Mouse (Mus musculus): ENCODE measurements around the gene Unc5cl. TPM values are rescaled to one million over a fixed set of nuclear protein-coding genes. Genes with fewer than 3 reads are reported as not detected.
"Not testable (repeated sequence)": the region's sequence is repeated elsewhere in the genome, so short reads cannot be mapped to it uniquely, and the experiment has no call there.

Unc5cl gene
- polyA plus RNA-seq, 1 experiment from 2014 or later, result not detected

DNA sequence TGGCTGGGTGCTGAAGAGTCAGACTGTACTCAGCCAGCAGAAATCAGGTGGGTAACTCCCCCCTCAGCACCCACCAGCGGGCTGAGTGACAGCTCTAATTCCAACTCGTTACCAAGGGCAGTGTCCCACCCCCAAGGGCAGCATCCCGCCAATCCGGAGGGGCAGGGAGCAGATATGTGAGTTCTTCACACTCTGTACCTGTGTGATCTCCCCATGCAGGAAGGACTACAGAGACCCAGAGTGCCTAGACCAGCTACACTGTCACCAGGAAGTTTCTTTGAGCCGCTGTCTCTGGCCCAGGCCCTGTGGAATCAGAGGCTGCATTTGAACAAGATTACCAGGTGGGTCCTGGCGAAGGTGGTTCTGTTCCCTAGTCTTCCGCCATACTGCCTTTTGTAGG, 511 bp upstream of the Unc5cl start:
- ATAC-seq (ENCODE audit: low FRiP score) (no peak), DNase-seq (ENCODE audit: low spot score, missing footprints) (no peak)
- Histone ChIP-seq H3K4me3 (ENCODE audit: low read depth, low read length) (no peak overlapping the region), H3K36me3 (ENCODE audit: control insufficient read depth, insufficient read depth, low read length) (no peaks in the 10 kb centered on the region), H3K9ac (ENCODE audit: low read length) (no peak overlapping the region), H3K9me3 (ENCODE audit: control insufficient read depth, low read length) (no peaks in the 10 kb centered on the region), H3K4me1 (ENCODE audit: control insufficient read depth, insufficient read depth, low read length) (no peaks in the 10 kb centered on the region), H3K27me3 (ENCODE audit: control insufficient read depth, insufficient read depth, low read length) (no peaks in the 10 kb centered on the region), H3K27ac (ENCODE audit: low read depth, low read length) (no peak overlapping the region), H3K4me2 (no peak overlapping the region)
- 54% methylated on average over 7 of the region's 7 CpGs for WGBS

DNA sequence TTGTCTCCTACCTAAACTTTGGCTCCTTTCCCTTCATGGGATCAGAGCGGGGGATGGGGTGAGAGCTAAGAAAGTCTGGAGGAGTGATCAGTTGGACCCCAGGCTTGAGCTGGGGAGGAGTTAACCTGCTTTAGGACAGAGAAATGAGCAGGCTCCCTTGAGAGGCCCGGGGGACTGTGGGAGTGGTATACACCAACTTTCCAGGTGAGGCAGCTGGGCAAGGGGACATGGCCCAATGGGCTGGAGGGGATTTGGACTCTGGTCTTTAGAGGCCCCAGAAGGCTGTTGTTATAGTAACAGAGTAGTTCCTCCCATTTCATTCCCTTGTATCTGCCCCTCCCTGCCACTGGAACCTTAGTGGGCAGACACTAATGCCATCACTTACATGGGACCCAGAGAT, 1.3 kb downstream of the Unc5cl start:
- no peak overlapping the region for H3K9ac ChIP-seq (ENCODE audit: low read length)
- no peak overlapping the region for H3K4me2 ChIP-seq
- DNase-seq (ENCODE audit: low spot score, missing footprints), result no peak
- no peaks in the 10 kb centered on the region for H3K27me3 ChIP-seq (ENCODE audit: control insufficient read depth, insufficient read depth, low read length)
- H3K9me3 ChIP-seq (ENCODE audit: control insufficient read depth, low read length), result no peaks in the 10 kb centered on the region
- H3K4me1 ChIP-seq (ENCODE audit: control insufficient read depth, insufficient read depth, low read length), result no peaks in the 10 kb centered on the region
- no peak for ATAC-seq (ENCODE audit: low FRiP score)
- 84% methylated on average over 2 of the region's 2 CpGs for WGBS
- no peak overlapping the region for H3K27ac ChIP-seq (ENCODE audit: low read depth, low read length)
- no peak overlapping the region for H3K4me3 ChIP-seq (ENCODE audit: low read depth, low read length)
- no peaks in the 10 kb centered on the region for H3K36me3 ChIP-seq (ENCODE audit: control insufficient read depth, insufficient read depth, low read length)

DNA sequence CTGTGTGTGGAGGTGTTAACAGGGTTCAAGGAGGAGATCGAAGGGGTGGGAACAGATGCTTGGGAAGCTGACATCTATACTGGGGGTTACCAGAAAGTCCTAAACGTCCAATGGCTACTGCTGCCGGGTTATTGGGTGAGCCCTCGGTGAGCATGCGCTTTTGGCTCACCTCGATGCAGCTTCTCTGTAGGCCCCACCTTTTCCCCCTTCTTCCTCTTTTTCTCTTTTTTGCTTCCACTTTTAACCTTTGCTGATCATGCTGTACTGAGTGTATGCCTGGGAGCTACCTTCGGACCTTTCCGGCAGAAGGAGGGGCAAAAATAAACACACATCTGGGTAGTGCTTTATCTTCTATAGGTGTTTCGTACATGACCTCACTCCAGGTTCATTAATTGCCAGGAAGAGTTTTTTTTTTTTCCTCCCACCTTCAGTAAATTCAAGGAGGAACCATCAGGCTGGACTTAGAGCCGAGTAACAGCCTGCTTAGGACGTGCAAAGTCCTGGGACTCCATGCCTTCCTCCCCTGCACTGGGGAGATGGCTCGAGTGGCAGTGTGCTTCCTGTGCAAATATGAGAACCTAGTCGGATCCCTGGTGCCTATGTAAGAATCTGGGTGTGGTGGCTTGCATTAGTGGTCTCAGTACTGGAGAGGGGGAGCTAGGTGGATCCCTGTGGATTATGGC, 3.4 kb downstream of the Unc5cl start:
- H3K27ac ChIP-seq (ENCODE audit: low read depth, low read length), result no peak overlapping the region
- WGBS, result 89% methylated on average over 13 of the region's 13 CpGs
- H3K27me3 ChIP-seq (ENCODE audit: control insufficient read depth, insufficient read depth, low read length), result no peaks in the 10 kb centered on the region
- DNase-seq (ENCODE audit: low spot score, missing footprints) (no peak), ATAC-seq (ENCODE audit: low FRiP score) (no peak)
- H3K36me3 ChIP-seq (ENCODE audit: control insufficient read depth, insufficient read depth, low read length), result no peaks in the 10 kb centered on the region
- no peak overlapping the region for H3K4me2 ChIP-seq
- H3K9ac ChIP-seq (ENCODE audit: low read length), result no peak overlapping the region
- H3K4me1 ChIP-seq (ENCODE audit: control insufficient read depth, insufficient read depth, low read length), result no peaks in the 10 kb centered on the region
- H3K9me3 ChIP-seq (ENCODE audit: control insufficient read depth, low read length), result no peaks in the 10 kb centered on the region
- H3K4me3 ChIP-seq (ENCODE audit: low read depth, low read length), result no peak overlapping the region

DNA sequence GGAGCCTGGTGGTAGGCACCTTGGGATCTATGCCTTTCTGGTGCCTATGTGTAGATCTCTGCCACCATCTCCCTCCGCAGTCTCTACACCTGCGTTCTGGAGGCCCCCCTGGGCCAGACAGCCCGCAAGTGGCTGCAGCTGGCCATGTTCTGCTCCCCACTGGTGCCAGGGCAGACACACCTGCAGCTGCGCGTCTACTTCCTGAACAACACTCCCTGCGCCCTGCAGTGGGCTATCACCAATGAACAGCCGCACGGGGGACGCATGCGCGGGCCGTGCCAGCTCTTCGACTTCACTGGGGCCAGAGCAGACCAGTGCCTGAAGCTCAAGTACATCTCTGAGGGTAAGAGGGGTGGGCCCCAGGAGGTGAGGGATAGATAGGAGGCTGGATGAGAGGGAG, 7.4 kb downstream of the Unc5cl start:
- 94% methylated on average over 13 of the region's 13 CpGs for WGBS
- H3K27ac ChIP-seq (ENCODE audit: low read depth, low read length), result no peak overlapping the region
- H3K4me1 ChIP-seq (ENCODE audit: control insufficient read depth, insufficient read depth, low read length), result no peaks in the 10 kb centered on the region
- no peak overlapping the region for H3K9ac ChIP-seq (ENCODE audit: low read length)
- no peaks in the 10 kb centered on the region; the same call in 1 of the 2 replicates for H3K27me3 ChIP-seq (ENCODE audit: control insufficient read depth, insufficient read depth, low read length)
- H3K9me3 ChIP-seq (ENCODE audit: control insufficient read depth, low read length), result no peaks in the 10 kb centered on the region
- DNase-seq (ENCODE audit: low spot score, missing footprints) (no peak), ATAC-seq (ENCODE audit: low FRiP score) (no peak)
- no peak overlapping the region for H3K4me2 ChIP-seq
- no peak overlapping the region for H3K4me3 ChIP-seq (ENCODE audit: low read depth, low read length)
- H3K36me3 ChIP-seq (ENCODE audit: control insufficient read depth, insufficient read depth, low read length), result no peaks in the 10 kb centered on the region

DNA sequence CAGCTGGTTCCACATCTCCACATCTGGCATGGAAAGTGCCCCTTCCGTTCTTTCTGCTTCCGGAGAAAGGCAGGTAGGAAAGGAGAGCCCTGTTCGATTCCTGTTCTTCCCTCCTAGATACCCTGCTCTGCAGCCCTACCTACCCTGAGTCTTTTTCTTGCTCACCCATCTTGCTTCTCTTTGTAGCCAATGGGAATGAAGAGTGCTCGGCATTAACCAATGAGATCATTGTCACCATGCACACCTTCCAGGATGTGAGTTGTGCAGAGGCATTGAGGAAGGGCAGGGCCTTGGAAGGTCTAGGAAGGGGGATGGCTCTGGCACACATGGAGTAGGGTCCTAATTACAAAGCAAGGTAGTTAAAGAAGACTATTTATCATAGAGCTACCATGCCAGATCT, 8.7 kb downstream of the Unc5cl start:
- Histone ChIP-seq H3K4me3 (ENCODE audit: low read depth, low read length) (no peak overlapping the region), H3K27ac (ENCODE audit: low read depth, low read length) (no peak overlapping the region), H3K4me2 (no peak overlapping the region), H3K9ac (ENCODE audit: low read length) (no peak overlapping the region), H3K36me3 (ENCODE audit: control insufficient read depth, insufficient read depth, low read length) (no peaks in the 10 kb centered on the region), H3K27me3 (ENCODE audit: control insufficient read depth, insufficient read depth, low read length) (no peaks in the 10 kb centered on the region; the same call in 1 of the 2 replicates), H3K9me3 (ENCODE audit: control insufficient read depth, low read length) (no peaks in the 10 kb centered on the region), H3K4me1 (ENCODE audit: control insufficient read depth, insufficient read depth, low read length) (no peaks in the 10 kb centered on the region)
- DNase-seq (ENCODE audit: low spot score, missing footprints), result no peak
- WGBS, result 92% methylated on average over 4 of the region's 4 CpGs
- no peak for ATAC-seq (ENCODE audit: low FRiP score)

DNA sequence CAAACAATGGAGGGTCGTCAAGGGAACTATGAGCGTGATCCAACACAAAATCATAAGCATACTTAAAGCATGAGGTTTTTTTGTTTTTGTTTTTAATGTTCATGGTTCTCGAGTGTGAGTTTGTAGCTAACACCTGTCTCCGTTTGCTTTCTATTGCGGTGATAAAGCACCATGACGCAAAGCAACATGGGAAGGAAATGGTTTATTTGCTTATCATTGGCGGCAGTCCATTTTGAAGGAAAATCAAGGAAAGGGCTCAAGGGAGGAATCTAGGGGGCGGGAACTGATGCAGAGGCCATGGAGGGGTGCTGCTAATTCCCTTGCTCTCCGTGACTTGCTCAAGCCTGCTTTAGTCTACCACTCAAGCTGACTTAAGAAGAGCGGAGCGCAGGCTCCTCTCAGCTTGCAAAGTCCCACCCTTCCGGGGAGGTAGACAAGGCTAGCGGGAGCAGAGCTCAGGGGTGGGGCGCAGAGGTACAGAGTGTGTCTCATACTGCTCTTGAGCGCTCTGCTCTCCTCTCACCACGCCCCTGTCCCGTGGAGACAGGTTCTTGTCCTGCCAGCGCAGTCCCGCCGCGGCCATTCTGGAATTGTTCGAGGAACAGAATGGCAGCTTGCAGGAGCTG, 12.2 kb downstream of the Unc5cl start:
- H3K27me3 ChIP-seq (ENCODE audit: control insufficient read depth, insufficient read depth, low read length), result no peaks in the 10 kb centered on the region; the same call in 1 of the 2 replicates
- no peaks in the 10 kb centered on the region for H3K36me3 ChIP-seq (ENCODE audit: control insufficient read depth, insufficient read depth, low read length)
- H3K9ac ChIP-seq (ENCODE audit: low read length), result no peak overlapping the region
- DNase-seq (ENCODE audit: low spot score, missing footprints) (no peak), ATAC-seq (ENCODE audit: low FRiP score) (0 out of 2 replicates have a peak, but pooled peaks have one; percentile 30)
- no peaks in the 10 kb centered on the region for H3K4me1 ChIP-seq (ENCODE audit: control insufficient read depth, insufficient read depth, low read length)
- H3K4me2 ChIP-seq, result peak overlapping the region; percentile 22
- no peak overlapping the region for H3K27ac ChIP-seq (ENCODE audit: low read depth, low read length)
- WGBS, result 38% methylated on average over 22 of the region's 22 CpGs
- no peaks in the 10 kb centered on the region for H3K9me3 ChIP-seq (ENCODE audit: control insufficient read depth, low read length)
- no peak overlapping the region; the same call in 1 of the 2 replicates for H3K4me3 ChIP-seq (ENCODE audit: low read depth, low read length)

DNA sequence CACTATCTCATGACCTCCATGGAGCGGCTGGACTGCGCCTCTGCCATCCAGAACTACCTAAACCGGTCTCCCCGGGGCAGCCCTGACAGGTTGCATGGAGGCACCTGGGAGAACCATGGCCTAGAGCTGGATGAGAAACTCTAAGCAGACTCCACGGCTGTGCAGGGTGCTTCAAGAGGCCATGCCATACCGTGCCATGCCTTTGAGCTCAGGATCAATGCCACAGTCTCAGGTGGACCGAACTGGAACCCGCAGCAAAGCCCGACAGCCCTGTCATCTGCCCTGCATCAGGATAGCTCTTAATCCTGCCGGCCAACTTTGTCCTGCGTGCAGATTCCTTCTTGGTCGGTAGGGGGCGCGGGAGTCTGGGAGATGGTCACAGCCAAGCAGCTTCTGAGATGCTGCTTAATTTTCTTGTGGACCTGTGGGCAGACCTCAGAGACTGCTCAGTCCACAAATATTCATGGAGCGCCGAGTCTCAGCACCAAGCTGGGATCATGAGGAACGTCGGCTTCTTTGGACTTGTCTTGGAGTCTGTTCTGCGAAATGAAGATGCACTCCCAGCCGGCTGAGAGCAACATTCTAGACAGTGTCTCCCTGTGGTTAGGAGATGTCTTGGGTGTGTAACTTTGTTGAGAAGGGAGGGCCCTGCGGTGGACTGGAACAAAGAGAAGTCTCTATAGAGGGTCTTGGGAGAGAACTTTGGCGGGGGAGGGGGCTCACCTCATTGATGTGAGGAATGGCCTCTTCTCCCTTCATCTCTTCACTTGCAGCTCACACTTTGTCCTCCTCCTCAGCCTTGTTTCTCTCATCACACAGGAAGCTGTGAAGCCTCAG, 12.9 kb downstream of the Unc5cl start:
- no peaks in the 10 kb centered on the region for H3K36me3 ChIP-seq (ENCODE audit: control insufficient read depth, insufficient read depth, low read length)
- WGBS, result 8% methylated on average over 22 of the region's 22 CpGs
- H3K4me2 ChIP-seq, result peak overlapping the region; percentile 22
- peak; percentile 85 for ATAC-seq (ENCODE audit: low FRiP score)
- no peak overlapping the region for H3K9ac ChIP-seq (ENCODE audit: low read length)
- H3K9me3 ChIP-seq (ENCODE audit: control insufficient read depth, low read length), result no peaks in the 10 kb centered on the region
- H3K4me3 ChIP-seq (ENCODE audit: low read depth, low read length), result no peak overlapping the region; the same call in 1 of the 2 replicates
- peak; percentile 99 for DNase-seq (ENCODE audit: low spot score, missing footprints)
- H3K4me1 ChIP-seq (ENCODE audit: control insufficient read depth, insufficient read depth, low read length), result no peaks in the 10 kb centered on the region
- H3K27ac ChIP-seq (ENCODE audit: low read depth, low read length), result no peak overlapping the region
- H3K27me3 ChIP-seq (ENCODE audit: control insufficient read depth, insufficient read depth, low read length), result no peaks in the 10 kb centered on the region; the same call in 1 of the 2 replicates

DNA sequence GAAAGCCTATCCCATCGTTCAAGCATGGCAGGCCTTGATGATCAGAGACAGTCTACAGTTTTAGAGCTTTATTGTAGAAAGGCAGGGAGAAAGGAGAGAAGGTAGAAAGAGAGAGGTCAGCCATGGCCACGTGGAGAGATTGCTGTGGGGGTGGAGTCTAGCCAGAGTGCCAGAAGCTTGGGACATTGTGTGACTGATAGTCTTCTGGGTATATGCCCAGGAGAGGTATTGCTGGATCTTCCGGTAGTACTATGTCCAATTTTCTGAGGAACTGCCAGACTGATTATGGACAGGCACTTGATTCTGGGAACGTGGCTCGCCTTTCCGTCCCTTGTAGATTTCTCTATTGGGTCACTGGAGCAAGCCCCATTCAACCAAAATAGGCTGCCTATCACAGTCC, 19.6 kb downstream of the Unc5cl start:
- not testable (repeated sequence) for H3K27me3 ChIP-seq (ENCODE audit: control insufficient read depth, insufficient read depth, low read length); H3K9ac ChIP-seq (ENCODE audit: low read length); H3K4me1 ChIP-seq (ENCODE audit: control insufficient read depth, insufficient read depth, low read length); DNase-seq (ENCODE audit: low spot score, missing footprints); ATAC-seq (ENCODE audit: low FRiP score); H3K27ac ChIP-seq (ENCODE audit: low read depth, low read length); H3K9me3 ChIP-seq (ENCODE audit: control insufficient read depth, low read length); H3K4me2 ChIP-seq; H3K4me3 ChIP-seq (ENCODE audit: low read depth, low read length); H3K36me3 ChIP-seq (ENCODE audit: control insufficient read depth, insufficient read depth, low read length)
- WGBS, result 81% methylated on average over 6 of the region's 6 CpGs

DNA sequence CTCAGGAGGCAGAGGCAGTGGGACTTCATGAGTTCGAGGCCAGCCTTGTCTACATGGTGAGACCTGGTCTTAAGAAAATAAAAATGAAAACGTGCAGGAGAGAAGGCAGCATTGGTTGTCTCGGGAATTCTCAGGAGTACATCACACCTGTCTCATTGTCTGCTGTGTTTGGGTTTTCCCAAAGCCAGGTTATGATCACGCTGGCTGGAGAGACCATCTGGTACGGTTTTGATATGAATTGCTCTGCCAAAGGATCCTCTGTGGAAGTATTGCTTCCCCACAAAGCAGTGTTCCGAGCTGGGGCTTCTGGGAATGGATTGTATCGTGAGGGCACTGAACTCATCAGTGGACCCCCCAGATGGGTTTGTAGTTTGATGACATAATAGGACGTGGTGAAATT, 20.7 kb downstream of the Unc5cl start:
- DNase-seq (ENCODE audit: low spot score, missing footprints), result no peak
- H3K36me3 ChIP-seq (ENCODE audit: control insufficient read depth, insufficient read depth, low read length), result no peaks in the 10 kb centered on the region
- H3K9ac ChIP-seq (ENCODE audit: low read length), result no peak overlapping the region
- no peak overlapping the region for H3K27ac ChIP-seq (ENCODE audit: low read depth, low read length)
- H3K27me3 ChIP-seq (ENCODE audit: control insufficient read depth, insufficient read depth, low read length), result no peaks in the 10 kb centered on the region
- no peak for ATAC-seq (ENCODE audit: low FRiP score)
- no peaks in the 10 kb centered on the region for H3K4me1 ChIP-seq (ENCODE audit: control insufficient read depth, insufficient read depth, low read length)
- WGBS, result 87% methylated on average over 8 of the region's 8 CpGs
- H3K9me3 ChIP-seq (ENCODE audit: control insufficient read depth, low read length), result no peaks in the 10 kb centered on the region
- no peak overlapping the region for H3K4me3 ChIP-seq (ENCODE audit: low read depth, low read length)
- H3K4me2 ChIP-seq, result no peak overlapping the region

Data from midbrain, embryonic 11.5 days (tissue).